Mouse (Mus musculus) neural tube, embryonic 14.5 days (tissue): Measurements from ENCODE around the gene Snrnp200. TPM values are rescaled to one million over a fixed set of nuclear protein-coding genes. Genes with fewer than 3 reads are reported as not detected.

Experiments
- polyA plus RNA-seq: library from polyadenylated mRNA; unstranded; fragments of >200 nt; fragmentation: Nextera tagmentation; extraction: Ambion mirVana; gene quantifications from 2 replicates; pipeline ENCODE4 v1.2.1, GENCODE M21; 2014

Snrnp200 gene
- polyA plus RNA-seq, 1 experiment from 2014 or later = 64.3 TPM

Other genes starting within 250 kb of the Snrnp200 start
- gene Ap4e1, start 199.7 kb upstream of the Snrnp200 start, polyA plus RNA-seq = 11.5 and 13.5 TPM in 2 replicates
- gene Blvra, start 137.7 kb upstream of the Snrnp200 start, polyA plus RNA-seq = 36.3 and 37.3 TPM in 2 replicates
- gene Ncaph, start 74.4 kb upstream of the Snrnp200 start, polyA plus RNA-seq = 8.6 and 11.1 TPM in 2 replicates
- 9.0 and 12.1 TPM in 2 replicates for gene Itpripl1, start 64.9 kb upstream of the Snrnp200 start, polyA plus RNA-seq
- 1.1 and 1.5 TPM in 2 replicates for gene 1810024B03Rik, start 106 bp upstream of the Snrnp200 start, polyA plus RNA-seq
- gene Ciao1, start 39.4 kb downstream of the Snrnp200 start, polyA plus RNA-seq = 59.0 and 59.9 TPM in 2 replicates
- gene Tmem127, start 39.5 kb downstream of the Snrnp200 start, polyA plus RNA-seq = 35.1 and 48.8 TPM in 2 replicates
- gene Stard7, start 61.8 kb downstream of the Snrnp200 start, polyA plus RNA-seq = 103 and 110 TPM in 2 replicates
- 12.4 and 14.9 TPM in 2 replicates for gene Dusp2, start 127.8 kb downstream of the Snrnp200 start, polyA plus RNA-seq
- not detected in 2 replicates for gene Astl, start 130.3 kb downstream of the Snrnp200 start, polyA plus RNA-seq
- gene Adra2b, start 154.8 kb downstream of the Snrnp200 start, polyA plus RNA-seq = 0.35 and 0.81 TPM in 2 replicates
- gene Gpat2, start 216.8 kb downstream of the Snrnp200 start, polyA plus RNA-seq = 0.12 and 0.17 TPM in 2 replicates
- gene Fahd2a, start 236.2 kb downstream of the Snrnp200 start, polyA plus RNA-seq = 31.9 and 40.6 TPM in 2 replicates